Mouse (Mus musculus): ENCODE data around the gene Tcp11l1.
A peak's percentile ranks its signal among the peaks of the same experiment; 100 is the strongest.

Tcp11l1 gene

DNA sequence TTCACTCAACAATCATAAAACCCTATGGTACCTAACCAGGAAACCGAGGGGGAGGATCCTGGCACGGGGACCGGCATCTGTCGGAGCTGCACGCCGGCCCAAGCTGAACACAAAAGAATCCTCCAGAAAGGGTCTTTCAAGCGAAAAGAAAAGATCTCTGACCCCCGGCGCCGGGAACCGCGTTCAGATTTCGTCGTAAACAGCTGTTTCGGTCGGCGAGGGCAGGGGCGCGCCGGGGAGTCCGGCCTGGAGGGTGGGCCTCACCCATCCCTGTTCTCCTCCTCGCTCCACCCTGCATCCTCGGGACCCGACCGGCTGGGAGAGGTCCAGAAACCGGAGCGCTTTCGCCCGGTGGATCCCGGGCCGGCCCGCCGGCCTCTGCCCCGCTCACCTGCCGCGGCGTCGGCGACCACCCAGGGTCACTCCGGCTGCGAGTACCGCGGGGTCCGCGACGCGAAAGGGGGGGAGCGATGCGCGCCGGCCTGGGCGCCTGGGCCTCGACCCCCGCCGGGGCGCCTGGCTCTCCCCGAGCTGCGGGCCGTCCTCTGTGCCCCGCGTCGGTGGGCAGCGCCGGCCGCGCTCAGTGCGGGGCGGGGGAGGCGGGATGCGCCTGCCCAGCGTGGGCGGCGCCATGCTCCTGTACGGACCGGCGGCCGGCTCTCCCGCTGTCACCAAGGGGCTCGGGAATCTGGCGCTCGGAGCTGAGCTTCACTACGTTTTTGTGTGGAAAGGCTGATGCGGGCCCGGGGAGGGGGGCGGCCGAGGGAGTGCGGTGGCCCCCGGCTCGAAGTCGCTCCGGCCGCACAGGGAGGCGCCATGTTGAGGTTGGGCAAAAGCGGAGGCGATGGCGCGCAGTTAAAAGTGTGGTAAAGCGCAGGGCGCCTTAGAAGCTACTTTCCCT lies at the start of gene Tcp11l1:
Tcp11l1 (minus strand) TSS at position 585 of the 901 bp plus-strand sequence.
- DNase-seq = peak; percentile 29

GRCm38 (mm10) chr2:104750611-104751010 lies 38.6 kb upstream of the Tcp11l1 start:
- no peak for DNase-seq

- DNase-seq = no peak
Observed at GRCm38 (mm10) chr2:104748652-104749183, 36.7 kb upstream of the Tcp11l1 start.

DNA sequence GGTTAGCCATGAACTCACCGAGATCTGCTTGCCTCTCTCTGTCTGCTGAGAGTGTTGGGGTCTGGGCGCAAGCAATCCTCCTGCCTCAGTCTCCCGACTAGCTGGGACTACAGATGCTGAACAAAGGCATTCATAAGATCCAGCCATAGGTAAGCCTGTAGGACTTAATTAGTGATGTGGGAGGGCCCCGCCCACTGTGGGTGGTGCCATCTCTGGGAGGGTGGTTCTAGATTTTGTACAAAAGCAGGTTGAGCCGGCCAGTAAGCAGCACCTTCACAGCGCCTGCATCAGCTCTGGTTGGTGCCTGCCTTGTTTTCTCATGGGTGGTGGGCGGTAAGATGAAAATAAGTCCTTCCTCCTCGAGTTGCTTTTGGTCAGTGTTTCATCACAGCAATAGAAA lies 34.3 kb upstream of the Tcp11l1 start:
- DNase-seq = no peak

DNA sequence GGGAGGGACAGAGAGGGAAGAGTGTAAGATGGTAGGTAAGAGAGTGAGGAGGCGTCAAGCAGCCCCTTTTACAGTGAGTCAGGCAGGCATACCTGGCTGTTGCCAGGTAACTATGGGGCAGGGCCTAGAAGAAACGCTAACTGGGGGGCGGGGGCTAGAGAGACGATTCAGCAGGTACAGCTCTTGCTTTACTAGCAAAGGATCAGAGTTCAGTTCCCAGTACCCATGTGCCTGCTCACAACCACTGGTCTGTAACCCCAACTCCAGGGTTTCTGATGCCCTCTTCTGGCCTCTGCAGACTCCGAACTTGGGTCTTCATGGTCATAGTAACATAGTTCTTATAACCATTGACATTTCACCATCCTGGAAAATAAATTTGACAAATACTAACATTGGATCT lies 32.0 kb upstream of the Tcp11l1 start:
- DNase-seq = no peak

DNA sequence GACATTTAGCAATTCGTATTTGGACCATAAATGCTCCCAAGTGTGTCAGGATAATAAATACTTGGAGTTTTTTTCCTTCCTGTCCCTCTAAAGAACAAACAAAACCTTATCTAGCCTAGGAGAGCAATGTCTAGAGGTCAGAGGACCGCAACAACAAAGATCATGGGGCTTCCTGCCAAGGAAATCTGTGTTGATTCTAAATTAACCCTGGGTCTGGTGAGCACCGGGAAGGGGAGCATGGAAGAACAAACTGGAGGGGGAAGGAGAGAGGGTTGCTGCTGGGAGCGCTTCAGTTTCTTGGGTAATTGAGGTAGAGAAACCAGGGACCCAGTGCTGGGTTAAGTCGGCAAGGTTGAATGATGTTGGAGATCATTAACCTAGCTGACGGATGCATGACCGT lies 31.2 kb upstream of the Tcp11l1 start:
- no peak for DNase-seq

DNA sequence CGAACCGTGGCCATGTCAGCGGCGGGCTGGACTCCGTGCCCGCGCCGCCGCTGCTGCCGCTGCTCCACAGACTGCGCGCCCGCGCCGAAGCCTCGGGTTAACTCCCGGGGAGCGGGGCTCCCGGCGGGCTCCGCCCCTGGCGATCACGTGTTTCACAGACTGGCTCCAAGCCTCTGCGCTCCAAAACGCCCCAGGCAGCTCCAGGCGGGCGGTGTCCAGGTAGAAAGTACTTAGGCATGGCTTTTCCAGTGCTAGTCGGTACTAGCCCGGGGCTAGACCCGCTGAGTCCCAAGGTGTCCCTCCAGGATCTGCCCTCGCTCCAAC lies 30.7 kb upstream of the Tcp11l1 start, which contains the start of gene Depdc7:
Depdc7 (minus strand) TSS at position 138 of the 324 bp plus-strand sequence.
- peak; percentile 87 for DNase-seq

DNA sequence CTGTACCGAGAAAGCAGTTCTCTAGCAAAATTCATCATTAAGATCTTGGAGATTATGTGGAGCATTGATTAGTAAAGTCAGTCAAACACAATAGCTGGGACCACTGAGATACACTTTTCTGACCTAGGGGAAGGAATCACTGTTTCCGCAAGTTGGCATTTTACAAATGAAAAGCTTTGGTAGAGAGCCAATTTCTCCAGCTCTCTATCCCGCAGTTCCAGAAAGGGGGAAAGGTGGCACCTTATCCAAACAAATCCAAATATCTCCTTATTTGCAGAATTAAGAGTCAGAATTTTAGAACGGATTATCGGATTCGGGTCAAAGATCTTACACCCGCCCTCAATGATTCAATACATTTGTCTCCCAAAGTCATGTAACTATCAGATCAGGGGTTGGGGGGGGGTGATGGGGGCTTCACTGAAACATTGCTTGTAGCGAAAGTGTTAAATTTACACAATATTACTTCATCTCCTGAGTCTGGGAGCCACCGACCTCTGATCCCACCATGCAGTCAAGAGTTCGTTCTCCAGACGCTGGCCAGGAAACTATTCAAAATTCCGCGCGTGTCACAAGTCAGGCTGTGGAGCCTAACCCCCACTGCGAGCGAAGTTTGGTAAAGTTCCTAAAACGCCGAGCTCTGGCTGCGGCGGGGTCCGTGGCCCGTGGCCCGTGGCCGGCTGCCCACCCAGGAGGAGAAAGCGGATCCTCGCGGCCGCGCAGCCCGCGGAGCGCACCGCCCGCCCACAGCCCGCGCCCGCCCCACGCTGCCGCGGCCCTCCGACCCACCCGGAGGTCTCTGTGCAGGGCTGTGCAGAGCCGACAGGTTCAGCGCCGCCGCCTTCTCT lies 30.1 kb upstream of the Tcp11l1 start:
- DNase-seq = no peak

DNA sequence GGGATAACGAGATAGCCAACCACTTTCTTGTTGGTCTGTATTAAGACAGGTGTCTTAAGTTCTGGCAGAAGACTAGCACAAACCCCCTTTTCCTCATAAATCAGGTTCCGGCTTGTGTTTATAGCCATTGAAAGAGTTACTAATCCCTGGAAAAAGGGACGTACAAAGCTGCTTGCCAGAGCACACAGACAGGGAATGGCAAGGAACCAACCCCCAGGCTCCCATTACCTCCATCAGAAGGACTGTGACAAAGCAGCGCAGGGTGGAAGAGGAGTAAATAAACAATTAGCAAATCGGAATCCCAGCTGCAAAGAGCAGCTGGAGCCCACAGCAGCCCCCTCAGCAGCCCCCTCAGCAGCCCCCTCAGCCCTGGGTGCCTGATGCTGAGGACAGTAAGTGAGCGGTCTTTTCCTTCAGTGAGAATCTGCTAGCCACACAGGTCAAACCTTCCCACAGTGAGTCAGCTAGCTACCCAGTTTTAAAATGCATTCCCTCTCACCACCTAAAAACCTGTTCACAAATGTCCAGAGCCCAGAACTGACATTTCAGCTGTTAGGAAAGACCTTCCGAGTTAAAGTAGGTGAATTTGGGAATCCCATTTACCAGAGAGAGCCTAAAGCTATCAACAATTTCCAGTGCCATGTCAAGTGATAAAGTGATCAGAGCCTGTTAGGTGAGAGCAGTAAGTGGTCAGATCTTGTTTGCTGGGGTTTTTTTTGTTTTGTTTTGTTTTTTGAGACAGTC lies 29.2 kb upstream of the Tcp11l1 start:
- DNase-seq = no peak

DNA sequence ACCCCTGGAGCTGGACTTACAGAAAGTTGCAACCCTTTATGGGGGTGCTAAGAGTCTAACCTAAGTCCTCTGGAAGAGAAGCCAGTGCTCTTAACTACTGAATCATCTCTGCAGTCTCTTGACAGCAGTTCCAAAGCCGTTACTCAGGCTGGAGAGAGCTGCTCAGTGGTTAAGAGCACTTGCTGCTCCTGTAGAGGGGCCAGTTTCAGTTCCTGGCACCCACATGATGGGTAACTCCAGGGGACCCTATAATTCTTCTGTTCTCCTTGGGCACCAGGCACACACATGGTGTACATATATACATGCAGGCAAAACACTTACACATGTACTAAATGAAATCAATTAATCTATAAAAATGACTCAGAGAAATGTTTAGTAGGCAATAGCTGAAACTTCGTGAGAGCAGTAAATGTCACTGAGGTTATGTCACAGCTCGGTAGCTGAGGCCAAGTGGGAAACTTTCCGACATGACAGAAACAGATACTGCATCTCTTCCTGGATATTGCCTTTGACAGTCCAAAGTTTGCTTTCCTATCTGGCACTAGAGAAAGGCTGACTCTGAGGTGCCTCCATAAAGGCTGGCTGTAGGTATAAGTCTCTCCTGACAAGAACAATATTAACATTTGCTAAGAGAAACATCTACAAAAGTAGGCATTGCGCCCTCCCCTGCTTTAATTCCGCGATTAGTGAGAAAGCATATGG lies 28.4 kb upstream of the Tcp11l1 start:
- no peak for DNase-seq

DNA sequence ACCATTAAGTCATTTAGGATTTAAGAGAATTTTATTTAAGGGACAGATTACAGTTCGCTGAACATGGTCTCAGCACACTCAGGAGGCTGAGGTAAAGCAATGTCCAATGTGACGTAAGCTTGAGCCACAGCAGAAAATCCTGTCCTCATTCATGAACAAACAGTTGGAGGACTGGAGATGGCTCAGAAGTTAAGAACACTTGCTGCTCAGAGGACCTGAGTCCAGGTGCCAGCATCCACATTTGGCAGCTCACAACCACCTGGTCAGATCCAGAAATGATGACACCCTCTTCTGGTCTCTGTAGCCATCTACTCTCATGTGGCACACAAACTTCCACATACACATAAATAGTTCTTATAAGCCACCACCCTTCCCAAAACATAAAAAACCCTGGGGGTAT lies 27.7 kb upstream of the Tcp11l1 start:
- DNase-seq = no peak

DNA sequence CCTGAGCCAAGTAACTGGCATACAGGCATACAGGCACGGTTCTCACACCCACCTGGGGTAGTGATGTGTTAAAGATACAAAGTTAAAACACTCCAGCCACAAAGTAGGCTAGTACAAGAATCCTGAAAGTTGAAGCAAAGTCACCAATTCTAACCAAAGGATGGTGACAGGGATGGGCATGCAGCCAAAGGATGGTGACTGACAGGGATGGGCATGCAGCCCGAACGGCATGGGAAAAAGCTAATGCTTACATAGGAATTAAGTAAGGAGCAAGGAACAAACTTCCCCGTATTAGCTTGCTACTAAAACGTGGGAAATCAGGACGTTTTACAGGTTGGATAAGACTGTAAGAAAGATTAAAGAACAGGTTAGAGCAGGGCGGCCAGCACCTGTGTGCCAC lies 24.3 kb upstream of the Tcp11l1 start:
- no peak for DNase-seq

- no peak for DNase-seq
Observed at GRCm38 (mm10) chr2:104732562-104733256, 20.7 kb upstream of the Tcp11l1 start.

- no peak for DNase-seq
Observed at GRCm38 (mm10) chr2:104732033-104732444, 20.1 kb upstream of the Tcp11l1 start.

DNA sequence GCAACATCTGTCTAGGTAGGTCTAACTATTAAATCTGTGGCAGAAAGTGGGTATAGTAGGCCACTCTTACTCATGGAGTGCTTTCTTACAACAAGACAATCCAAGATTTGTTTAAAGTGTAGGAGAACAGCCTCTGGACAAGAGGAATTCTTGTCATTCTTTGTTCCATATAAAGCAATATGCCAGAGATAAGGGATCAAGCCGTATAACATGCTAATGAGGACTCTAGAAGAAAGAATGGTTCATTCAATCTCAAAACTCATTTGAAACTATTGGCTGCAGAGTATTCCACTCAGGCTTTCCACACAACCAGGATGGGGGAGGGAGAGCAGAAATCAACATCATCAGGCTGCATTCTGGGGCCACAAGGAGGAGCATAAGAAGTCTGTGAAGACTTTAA lies 15.4 kb upstream of the Tcp11l1 start:
- DNase-seq = no peak

DNA sequence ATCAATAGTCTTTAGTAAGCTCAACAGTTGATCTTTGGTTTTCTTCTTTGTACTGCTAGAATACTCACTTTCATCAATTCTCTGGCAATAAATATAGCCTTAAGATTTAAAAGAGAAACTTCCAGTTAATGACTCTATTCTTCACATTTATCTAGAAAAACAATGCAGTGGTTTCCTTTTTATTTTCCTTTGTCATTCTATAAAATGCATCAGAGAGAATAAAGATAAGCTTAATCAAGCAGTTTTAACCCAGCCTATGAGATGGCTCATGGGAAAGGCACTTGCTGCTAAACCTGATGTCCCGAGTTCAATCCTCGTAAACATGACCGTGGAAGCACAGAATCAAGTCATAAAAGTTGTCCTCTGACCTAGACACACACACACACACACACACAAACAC lies 10.1 kb upstream of the Tcp11l1 start:
- no peak for DNase-seq

- no peak for DNase-seq
Observed at GRCm38 (mm10) chr2:104717827-104718226, 5.9 kb upstream of the Tcp11l1 start.

DNA sequence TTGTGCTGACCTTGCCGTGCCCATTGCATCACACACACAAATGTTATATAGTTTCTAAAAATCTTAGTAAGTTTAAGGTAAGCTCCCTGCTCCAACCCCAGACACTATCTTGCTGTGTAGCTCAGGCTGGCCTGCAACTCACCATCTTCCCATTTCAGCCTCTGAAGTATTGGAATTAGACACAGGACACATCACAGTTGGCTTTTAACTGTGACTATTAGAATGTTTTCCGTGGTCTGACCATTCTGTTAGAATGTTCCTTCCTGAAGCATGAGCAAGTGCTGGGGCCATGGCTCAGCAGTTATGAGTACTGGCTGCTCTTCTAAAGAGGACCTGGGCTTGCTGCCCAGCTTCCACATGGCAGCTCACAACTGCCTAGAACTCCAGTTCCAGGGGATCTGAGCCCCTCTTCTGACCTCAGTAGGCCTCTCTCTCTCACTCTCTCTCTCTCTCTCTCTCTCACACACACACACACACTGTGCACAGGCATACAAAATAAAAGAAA lies 5.3 kb upstream of the Tcp11l1 start:
- no peak for DNase-seq

GRCm38 (mm10) chr2:104716279-104716678 lies 4.3 kb upstream of the Tcp11l1 start, which contains the start of gene Pin1rt1:
Gene Pin1rt1 (minus strand): TSS chr2:104716379.
- DNase-seq = no peak

GRCm38 (mm10) chr2:104714254-104714691 lies 2.3 kb upstream of the Tcp11l1 start:
- no peak for DNase-seq

DNA sequence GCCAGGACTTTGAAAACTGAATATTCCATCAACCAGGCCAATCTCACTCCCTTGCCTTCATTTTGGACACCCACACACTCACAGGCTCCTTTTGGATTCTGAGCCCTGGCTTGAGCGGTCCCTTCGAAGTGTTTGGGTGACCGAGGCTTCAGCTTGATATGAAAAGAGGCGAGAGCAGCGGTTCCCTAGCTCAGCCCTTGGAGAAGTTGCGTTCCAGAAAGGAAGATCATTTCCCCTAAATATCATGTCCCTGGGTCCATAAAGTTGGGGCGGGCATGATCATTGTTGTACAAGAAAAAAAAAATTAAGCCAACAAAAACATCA lies 479 bp upstream of the Tcp11l1 start:
- DNase-seq = no peak
